Mouse (Mus musculus) embryonic facial prominence, embryonic 12.5 days (tissue): ENCODE measurements around the gene 1700086D15Rik. TPM values are rescaled to one million over a fixed set of nuclear protein-coding genes. Genes with fewer than 3 reads are reported as not detected.
A peak's percentile ranks its signal among the peaks of the same experiment; 100 is the strongest.

Source experiments
- ATAC-seq: fragments of 200-750 bp; cut with Nextera tagmentation; 2 replicates; pipeline ENCODE4 v1.8.0; 2017; ENCODE audit not compliant: insufficient number of reproducible peaks, insufficient read depth, low FRiP score, low TSS enrichment
- H3K27ac ChIP-seq: fragments of 300-500 bp; sonication (generic); 2 replicates; pipeline ENCODE4 v1.5.1; 2016; ENCODE audit warnings: mild to moderate bottlenecking
- H3K27me3 ChIP-seq: fragments of 300-500 bp; sonication (generic); 2 replicates; pipeline ENCODE4 v1.6.1; 2016; ENCODE audit warnings: mild to moderate bottlenecking, moderate library complexity
- H3K36me3 ChIP-seq: fragments of 300-500 bp; sonication (generic); 2 replicates; pipeline ENCODE4 v1.6.1; 2016; ENCODE audit warnings: mild to moderate bottlenecking
- H3K4me1 ChIP-seq: fragments of 300-500 bp; sonication (generic); 2 replicates; pipeline ENCODE4 v1.6.1; 2016
- H3K4me2 ChIP-seq: fragments of 300-500 bp; sonication (generic); replicated peaks from 2 replicates; pipeline ENCODE4 v1.6.1; 2016; ENCODE audit warnings: mild to moderate bottlenecking, moderate library complexity
- H3K4me3 ChIP-seq: fragments of 300-500 bp; sonication (generic); 2 replicates; pipeline ENCODE4 v1.5.1; 2016; ENCODE audit warnings: mild to moderate bottlenecking
- H3K9ac ChIP-seq: fragments of 300-500 bp; sonication (generic); 2 replicates; pipeline ENCODE4 v1.6.1; 2016; ENCODE audit warnings: mild to moderate bottlenecking, moderate library complexity
- H3K9me3 ChIP-seq: fragments of 300-500 bp; sonication (generic); 2 replicates; pipeline ENCODE4 v1.6.1; 2016; ENCODE audit warnings: mild to moderate bottlenecking, moderate library complexity
- WGBS: fragments of 180-500 bp; shearing (Covaris S2); methylation state at CpG from one replicate; pipeline ENCODE4 v1.1.7; 2016; 5-methylcytosine and 5-hydroxymethylcytosine counted together
- polyA plus RNA-seq: library from polyadenylated mRNA; unstranded; fragments of >200 nt; fragmentation: Nextera tagmentation; extraction: Ambion mirVana; gene quantifications from 2 replicates; pipeline ENCODE4 v1.2.1, GENCODE M21; 2016

Gene 1700086D15Rik
- polyA plus RNA-seq, 1 experiment from 2014 or later = not detected

DNA sequence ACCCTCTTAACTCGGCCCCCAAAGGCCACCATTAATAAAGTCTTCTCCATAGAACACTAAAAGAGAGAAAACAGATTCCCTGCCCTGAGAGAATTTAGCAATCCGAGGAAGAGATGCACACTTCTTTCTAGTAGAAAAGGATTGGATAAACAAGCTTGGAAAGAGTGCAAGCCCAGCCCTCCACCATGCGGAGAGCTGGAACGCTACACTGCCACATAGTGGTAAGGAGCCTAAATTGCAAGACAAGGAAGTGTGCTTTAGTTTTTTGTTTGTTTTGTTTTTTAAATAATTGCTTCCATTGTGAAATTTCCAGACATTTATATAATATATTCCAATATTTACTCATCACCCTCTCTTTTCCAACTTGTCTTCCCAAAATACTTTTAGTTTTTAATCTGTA is 30.6 kb downstream of the 1700086D15Rik start:
- no peak overlapping the region for H3K4me3 ChIP-seq
- WGBS = 74% methylated on average over 4 of the region's 4 CpGs
- H3K27me3 ChIP-seq = no peaks in the 10 kb centered on the region
- no peaks in the 10 kb centered on the region for H3K9me3 ChIP-seq
- H3K9ac ChIP-seq = no peak overlapping the region
- H3K4me2 ChIP-seq = no peak overlapping the region
- no peak for ATAC-seq
- no peaks in the 10 kb centered on the region for H3K36me3 ChIP-seq
- H3K27ac ChIP-seq = no peak overlapping the region
- H3K4me1 ChIP-seq = peaks cover 13% of the 10 kb centered on the region

DNA sequence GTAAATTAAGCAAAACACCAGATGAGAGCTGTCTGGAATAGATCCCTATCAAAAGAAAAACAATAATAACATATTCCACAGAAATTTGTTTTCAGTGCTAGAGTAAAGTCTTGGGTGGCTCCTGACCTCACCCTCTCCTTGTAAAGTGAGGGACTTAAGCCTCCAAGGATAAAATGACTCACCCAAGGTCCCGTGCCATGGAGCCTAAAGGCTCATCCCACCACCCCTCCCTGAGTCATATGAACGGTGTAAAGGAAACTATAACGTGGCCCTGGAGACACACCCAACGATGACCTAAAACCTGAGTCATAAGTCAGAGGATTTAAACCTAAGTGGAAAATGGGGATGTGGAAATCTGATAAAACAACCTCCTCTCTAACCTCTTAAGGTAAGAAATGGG is 31.0 kb downstream of the 1700086D15Rik start:
- H3K4me2 ChIP-seq = no peak overlapping the region
- no peaks in the 10 kb centered on the region for H3K27me3 ChIP-seq
- H3K36me3 ChIP-seq = no peaks in the 10 kb centered on the region
- ATAC-seq = no peak
- no peak overlapping the region for H3K27ac ChIP-seq
- H3K9ac ChIP-seq = no peak overlapping the region
- no peaks in the 10 kb centered on the region for H3K9me3 ChIP-seq
- no peak overlapping the region for H3K4me3 ChIP-seq
- H3K4me1 ChIP-seq = peaks cover 13% of the 10 kb centered on the region
- WGBS = 80% methylated on average over 4 of the region's 4 CpGs

DNA sequence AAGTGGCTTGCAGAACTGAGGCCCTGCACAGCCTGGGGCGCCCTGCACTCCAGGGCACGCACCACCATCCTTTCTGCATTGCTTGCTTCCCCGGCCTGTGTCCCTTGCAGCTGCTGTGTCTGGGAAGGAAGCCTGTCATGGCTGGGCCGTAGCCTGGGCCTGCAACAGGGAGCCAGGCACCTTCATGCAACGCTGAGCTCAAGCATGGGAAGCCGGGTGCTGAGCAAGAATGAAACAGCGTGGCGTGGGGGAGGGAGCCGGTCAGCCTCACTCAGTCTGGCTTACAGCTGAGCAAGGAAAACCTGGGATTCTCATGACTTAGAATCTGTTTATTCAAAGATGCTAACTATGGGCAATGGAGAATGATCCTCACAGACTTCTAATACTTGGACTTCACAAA is 33.1 kb downstream of the 1700086D15Rik start:
- Histone ChIP-seq H3K9me3 (no peaks in the 10 kb centered on the region), H3K9ac (no peak overlapping the region), H3K27me3 (no peaks in the 10 kb centered on the region), H3K4me2 (no peak overlapping the region), H3K27ac (no peak overlapping the region), H3K36me3 (no peaks in the 10 kb centered on the region), H3K4me1 (peaks cover 13% of the 10 kb centered on the region), H3K4me3 (no peak overlapping the region)
- 64% methylated on average over 9 of the region's 9 CpGs for WGBS
- no peak for ATAC-seq

DNA sequence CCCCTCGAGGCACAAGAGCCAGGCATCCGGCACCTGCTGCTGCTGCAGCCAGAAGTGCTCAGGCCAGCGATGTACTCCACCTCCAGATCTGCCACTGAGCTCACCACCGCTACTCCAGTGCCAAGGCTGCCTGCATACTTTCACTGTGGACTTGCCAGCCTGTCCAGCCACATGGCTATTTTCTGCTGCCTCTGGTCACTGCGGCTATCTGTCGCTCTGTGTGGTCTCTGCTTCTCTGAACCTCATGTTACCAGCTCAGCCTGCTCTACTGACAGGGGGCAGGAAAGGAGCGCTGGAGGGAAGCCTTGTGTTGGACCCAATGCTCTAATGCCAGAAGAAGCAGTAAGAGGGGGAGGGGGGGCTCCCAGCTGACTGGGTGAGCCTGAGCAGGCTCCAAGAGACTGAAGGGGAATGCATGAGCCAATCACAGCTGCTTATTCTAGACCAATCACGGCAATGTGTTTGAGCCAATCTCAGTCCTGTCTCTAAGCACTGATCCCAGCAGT is 34.7 kb downstream of the 1700086D15Rik start:
- Histone ChIP-seq H3K4me3 (no peak overlapping the region), H3K9me3 (no peaks in the 10 kb centered on the region), H3K4me1 (peaks cover 13% of the 10 kb centered on the region), H3K36me3 (no peaks in the 10 kb centered on the region), H3K27me3 (no peaks in the 10 kb centered on the region), H3K9ac (no peak overlapping the region), H3K4me2 (no peak overlapping the region), H3K27ac (no peak overlapping the region)
- peak; percentile 67; the same call in 1 of the 2 replicates for ATAC-seq
- 61% methylated on average over 8 of the region's 8 CpGs for WGBS

DNA sequence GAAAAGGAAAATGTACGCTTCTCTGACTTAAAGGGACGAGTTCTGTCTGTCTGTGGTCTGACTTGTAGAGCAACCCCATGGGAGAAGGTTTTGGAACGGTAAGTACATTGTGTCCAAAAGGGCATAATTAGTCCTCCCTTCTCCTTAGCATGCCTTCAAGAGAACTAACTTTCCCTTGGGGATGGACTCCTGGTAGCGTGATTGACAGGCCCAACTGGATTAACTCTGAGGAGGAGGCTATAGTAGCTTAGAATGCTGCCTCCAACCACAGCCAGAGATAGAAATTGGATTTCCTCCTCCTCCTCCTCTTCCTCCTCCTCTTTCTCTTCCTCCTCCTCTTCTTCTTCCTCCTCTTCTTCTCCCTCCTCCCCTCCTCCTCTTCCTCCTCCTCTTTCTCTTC is 39.4 kb downstream of the 1700086D15Rik start:
- WGBS = 69% methylated on average over 4 of the region's 4 CpGs
- H3K4me2 ChIP-seq = no peak overlapping the region
- no peak for ATAC-seq

DNA sequence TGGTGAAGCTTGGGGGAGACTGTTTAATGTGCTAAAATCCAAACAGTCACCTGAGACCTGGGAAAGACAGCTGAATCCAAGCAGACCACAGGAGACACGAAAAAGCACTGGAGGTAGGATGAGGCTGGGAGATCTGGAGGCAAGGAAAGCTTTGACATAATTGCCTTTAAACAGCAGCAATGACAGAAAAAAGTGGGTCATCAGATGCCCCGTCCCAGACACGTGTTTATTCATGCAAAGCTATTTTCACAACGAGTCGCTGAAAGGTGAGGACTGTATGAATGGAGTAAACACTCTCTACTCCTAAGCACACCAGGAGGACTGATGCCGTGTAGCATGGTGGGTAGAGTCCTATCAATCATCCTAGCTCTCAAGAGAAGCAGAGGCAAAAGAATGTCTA is 43.9 kb downstream of the 1700086D15Rik start:
- 82% methylated on average over 6 of the region's 6 CpGs for WGBS
- H3K4me2 ChIP-seq = no peak overlapping the region
- no peaks in the 10 kb centered on the region for H3K36me3 ChIP-seq
- H3K4me1 ChIP-seq = 0 out of 2 replicates have a peak, but pooled peaks cover 8% of the 10 kb centered on the region
- H3K27ac ChIP-seq = no peak overlapping the region
- H3K4me3 ChIP-seq = no peak overlapping the region
- no peaks in the 10 kb centered on the region for H3K27me3 ChIP-seq
- no peak for ATAC-seq
- no peaks in the 10 kb centered on the region for H3K9me3 ChIP-seq
- H3K9ac ChIP-seq = no peak overlapping the region

More for the DNA sequence above, 39.4 kb downstream of the 1700086D15Rik start:
- Histone ChIP-seq H3K4me1 (peaks cover 8% of the 10 kb centered on the region), H3K36me3 (no peaks in the 10 kb centered on the region), H3K9ac (no peak overlapping the region), H3K9me3 (no peaks in the 10 kb centered on the region), H3K27me3 (no peaks in the 10 kb centered on the region), H3K27ac (no peak overlapping the region), H3K4me3 (no peak overlapping the region)

DNA sequence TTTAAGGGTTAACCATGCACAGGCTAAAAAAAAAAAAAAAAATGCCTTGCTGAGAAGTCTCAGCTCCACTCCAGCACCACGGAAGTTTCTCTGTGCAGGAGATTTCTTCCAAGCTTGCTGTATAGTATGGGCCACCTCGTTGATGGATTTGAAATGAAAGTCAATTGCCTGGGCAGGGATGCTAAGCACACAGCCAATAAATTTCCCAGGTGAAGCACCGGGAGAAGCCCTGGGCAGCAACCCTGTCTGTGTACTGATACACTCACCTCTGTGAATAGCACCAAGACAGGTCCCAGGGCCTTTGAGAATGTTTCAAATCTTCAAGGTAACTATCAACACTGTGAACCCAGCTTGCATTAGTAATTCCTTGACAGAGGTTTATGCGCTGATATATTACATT is 47.6 kb downstream of the 1700086D15Rik start:
- H3K27ac ChIP-seq = no peak overlapping the region
- no peak overlapping the region for H3K9ac ChIP-seq
- H3K9me3 ChIP-seq = no peaks in the 10 kb centered on the region
- 0 out of 2 replicates have a peak, but pooled peaks cover 8% of the 10 kb centered on the region for H3K4me1 ChIP-seq
- no peak overlapping the region for H3K4me2 ChIP-seq
- no peaks in the 10 kb centered on the region for H3K27me3 ChIP-seq
- H3K36me3 ChIP-seq = no peaks in the 10 kb centered on the region
- ATAC-seq = no peak
- WGBS = 47% methylated on average over 4 of the region's 4 CpGs
- no peak overlapping the region for H3K4me3 ChIP-seq

DNA sequence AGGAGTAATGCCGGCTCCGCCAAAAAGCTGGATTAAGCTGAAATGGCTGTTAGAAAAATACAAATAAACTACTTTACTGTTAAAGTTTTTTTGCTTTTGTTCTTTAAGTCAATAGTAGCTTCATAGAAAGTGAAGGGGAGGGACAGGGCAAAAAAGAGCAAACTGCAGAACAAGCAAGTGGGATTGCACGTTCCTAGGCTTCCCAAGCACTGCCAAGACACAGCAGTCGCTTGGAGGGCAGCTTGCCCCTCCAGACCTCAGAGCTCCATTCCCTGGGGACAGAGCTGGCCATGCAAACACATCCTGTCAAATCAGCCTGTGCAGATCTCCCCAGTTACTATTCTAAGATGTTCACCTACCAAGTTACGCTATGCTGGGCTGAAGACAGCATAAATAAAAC is 48.0 kb downstream of the 1700086D15Rik start:
- H3K4me1 ChIP-seq = 0 out of 2 replicates have a peak, but pooled peaks cover 8% of the 10 kb centered on the region
- H3K27me3 ChIP-seq = no peaks in the 10 kb centered on the region
- no peak overlapping the region for H3K4me2 ChIP-seq
- no peaks in the 10 kb centered on the region for H3K36me3 ChIP-seq
- no peak overlapping the region for H3K27ac ChIP-seq
- WGBS = 53% methylated on average over 5 of the region's 5 CpGs
- ATAC-seq = no peak
- no peak overlapping the region for H3K9ac ChIP-seq
- no peaks in the 10 kb centered on the region for H3K9me3 ChIP-seq
- no peak overlapping the region for H3K4me3 ChIP-seq

DNA sequence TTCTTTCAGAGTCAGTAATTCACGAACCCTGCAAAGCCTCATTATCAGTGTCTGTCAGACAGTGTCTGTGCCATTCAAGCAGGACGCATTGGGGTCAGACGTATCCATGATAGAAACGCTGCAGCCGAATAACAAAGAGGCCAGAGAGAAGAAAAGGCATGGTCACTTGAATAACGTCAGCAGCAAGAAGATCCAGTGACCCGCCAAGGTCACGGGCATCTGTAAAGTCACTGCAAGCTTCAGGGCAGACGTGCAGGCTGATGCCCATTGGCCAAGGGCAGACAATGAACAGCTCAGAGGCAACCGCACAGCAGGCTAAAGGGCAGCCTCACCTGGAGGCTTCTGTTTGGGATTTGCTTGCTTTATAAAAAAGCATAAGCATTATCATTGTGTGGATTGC is 49.6 kb downstream of the 1700086D15Rik start:
- H3K9me3 ChIP-seq = no peaks in the 10 kb centered on the region
- ATAC-seq = no peak
- no peak overlapping the region for H3K4me2 ChIP-seq
- H3K4me3 ChIP-seq = no peak overlapping the region
- 74% methylated on average over 10 of the region's 10 CpGs for WGBS
- H3K9ac ChIP-seq = no peak overlapping the region
- H3K36me3 ChIP-seq = no peaks in the 10 kb centered on the region
- H3K4me1 ChIP-seq = 0 out of 2 replicates have a peak, but pooled peaks cover 8% of the 10 kb centered on the region
- no peak overlapping the region for H3K27ac ChIP-seq
- no peaks in the 10 kb centered on the region for H3K27me3 ChIP-seq

DNA sequence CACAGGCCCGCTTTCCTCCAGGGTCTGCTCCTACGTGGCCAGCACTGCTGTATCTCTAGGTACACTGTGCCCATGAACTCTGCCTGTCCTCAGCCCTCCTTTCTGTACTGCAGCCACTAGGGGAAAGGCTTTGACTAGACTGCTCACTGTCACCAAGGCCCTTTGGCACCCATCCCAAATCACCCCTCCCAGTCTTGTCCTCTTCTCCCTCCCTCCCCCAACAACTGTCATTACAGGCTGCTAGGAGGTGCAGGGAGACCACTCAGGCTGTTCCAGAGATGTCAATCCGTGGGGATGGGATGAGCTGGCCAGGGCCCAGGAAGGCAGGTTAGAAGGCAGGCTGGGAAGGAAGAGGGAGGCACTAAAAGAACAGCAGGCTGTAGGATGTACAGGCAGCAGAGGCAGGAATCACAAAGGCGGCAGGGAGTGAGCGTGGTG is 51.9 kb downstream of the 1700086D15Rik start:
- Histone ChIP-seq H3K27me3 (no peaks in the 10 kb centered on the region), H3K4me3 (no peak overlapping the region), H3K9ac (no peak overlapping the region), H3K4me2 (no peak overlapping the region), H3K4me1 (0 out of 2 replicates have a peak, but pooled peaks cover 8% of the 10 kb centered on the region), H3K36me3 (no peaks in the 10 kb centered on the region), H3K9me3 (no peaks in the 10 kb centered on the region), H3K27ac (no peak overlapping the region)
- 78% methylated on average over 5 of the region's 5 CpGs for WGBS
- 0 out of 2 replicates have a peak, but pooled peaks have one; percentile 56 for ATAC-seq

DNA sequence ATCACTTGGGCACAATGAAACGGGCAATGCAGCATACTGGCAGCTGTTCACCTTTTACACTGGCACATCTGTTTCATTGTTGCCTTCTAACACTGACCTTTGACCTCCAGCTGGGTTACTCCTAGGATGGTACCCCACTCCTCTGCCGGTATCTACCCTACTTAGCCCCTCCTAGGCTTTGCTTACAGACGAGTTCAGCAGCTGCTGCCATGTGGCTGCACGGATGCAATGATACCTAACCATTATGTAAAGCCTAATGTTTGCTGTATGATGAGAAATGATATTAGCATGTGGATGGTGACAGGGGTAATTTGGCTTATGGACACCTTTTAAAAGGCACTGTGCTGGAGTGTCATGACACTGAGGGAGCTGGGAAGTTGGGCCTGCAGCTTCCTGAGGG is 52.5 kb downstream of the 1700086D15Rik start:
- WGBS = 64% methylated on average over 4 of the region's 4 CpGs
- Histone ChIP-seq H3K4me1 (0 out of 2 replicates have a peak, but pooled peaks cover 8% of the 10 kb centered on the region), H3K4me2 (no peak overlapping the region)

DNA sequence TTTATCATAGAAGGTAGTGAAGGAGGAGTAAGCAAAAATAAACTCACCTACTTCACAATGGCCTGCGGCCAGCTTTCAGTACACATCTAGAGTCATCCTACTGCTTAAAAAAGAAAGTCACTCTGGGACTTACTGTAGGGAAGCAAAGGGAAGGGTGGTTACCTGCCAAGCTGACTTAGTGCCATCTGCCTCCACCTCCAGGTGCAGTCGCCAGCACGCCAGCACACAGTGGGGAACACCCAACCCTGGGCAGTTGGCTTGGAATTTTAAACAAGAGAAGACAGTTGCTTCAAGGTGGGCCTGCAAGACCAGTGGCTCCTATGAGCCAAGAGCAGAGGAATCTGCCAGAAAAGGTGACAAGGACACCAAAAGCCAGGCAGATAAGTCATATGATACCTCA is 55.6 kb downstream of the 1700086D15Rik start:
- no peak for ATAC-seq
- no peak overlapping the region for H3K27ac ChIP-seq
- H3K9ac ChIP-seq = no peak overlapping the region
- no peaks in the 10 kb centered on the region for H3K27me3 ChIP-seq
- H3K4me2 ChIP-seq = no peak overlapping the region
- H3K9me3 ChIP-seq = no peaks in the 10 kb centered on the region
- 90% methylated on average over 3 of the region's 3 CpGs for WGBS
- H3K4me3 ChIP-seq = no peak overlapping the region
- H3K36me3 ChIP-seq = no peaks in the 10 kb centered on the region
- H3K4me1 ChIP-seq = no peaks in the 10 kb centered on the region

More for the DNA sequence above, 52.5 kb downstream of the 1700086D15Rik start:
- 0 out of 2 replicates have a peak, but pooled peaks have one; percentile 41 for ATAC-seq
- H3K9me3 ChIP-seq = no peaks in the 10 kb centered on the region
- no peak overlapping the region for H3K27ac ChIP-seq
- no peaks in the 10 kb centered on the region for H3K27me3 ChIP-seq
- H3K36me3 ChIP-seq = no peaks in the 10 kb centered on the region
- no peak overlapping the region for H3K4me3 ChIP-seq
- no peak overlapping the region for H3K9ac ChIP-seq
